Mouse (Mus musculus): ENCODE data around the gene Adk.

GRCm38 (mm10) chr14:21105049-21105448, 52.7 kb downstream of the Adk start:
- no peak for TF ChIP-seq TAL1 (IDR thresholded peaks at IDR 0.05; ENCODE audit: low read length)
- TF ChIP-seq GATA1 (IDR thresholded peaks at IDR 0.05; ENCODE audit: low read length), result no peak

Measured in erythroblast, embryonic 14.5 days (primary cell).